In the genomic region with DNA sequence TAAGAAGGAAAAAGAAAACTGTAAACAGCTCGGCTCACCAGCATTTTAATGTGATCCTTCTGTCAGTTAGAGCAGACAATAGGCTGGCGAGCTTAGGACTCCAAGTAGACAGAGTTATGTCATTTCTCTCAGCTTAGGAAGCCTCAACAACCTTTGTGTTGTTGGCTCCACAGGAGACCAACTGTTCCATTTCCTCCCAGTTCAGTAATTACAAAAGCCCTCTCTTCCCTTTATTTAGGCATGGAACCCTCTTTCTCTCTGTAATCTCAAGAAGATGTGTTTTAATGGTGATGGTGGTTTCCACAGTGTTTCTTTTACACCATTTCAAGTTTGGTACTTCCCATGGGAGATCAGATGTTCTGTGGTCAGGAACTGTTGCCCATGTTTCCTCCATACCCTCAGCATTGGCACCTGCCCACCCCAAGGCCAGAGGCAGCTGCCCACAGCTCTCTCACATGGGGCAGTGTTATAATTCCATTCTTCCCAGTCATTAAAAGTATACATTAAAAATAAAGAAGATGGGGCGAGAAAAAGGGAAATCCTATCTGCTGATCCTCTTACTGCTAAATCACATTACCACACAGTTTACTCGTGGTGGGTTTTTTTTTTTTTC, we compare ENCODE assay signal across 2 mouse cellular contexts.
A peak's percentile ranks its signal among the peaks of the same experiment; 100 is the strongest.
TF ChIP-seq lines count a peak whose summit lies in the region.

No protein-coding gene starts in this region.

TF ChIP-seq in ES-E14, 5 proteins besides CTCF, POLR2A, EP300 and RAD21 (continued from another document):
- TF ChIP-seq MAFK (IDR thresholded peaks at IDR 0.05; ENCODE audit: insufficient read depth, low read depth, low read length) (no peak), ZNF384 (IDR thresholded peaks at IDR 0.05; ENCODE audit: low read depth, low read length) (no peak)

TF ChIP-seq in myocyte, 11 proteins besides CTCF, POLR2A, EP300 and RAD21 (continued from another document):
- TF ChIP-seq MAX (IDR thresholded peaks at IDR 0.05; ENCODE audit: low read depth) (no peak), MYOG (IDR thresholded peaks at IDR 0.05; ENCODE audit: control insufficient read depth in 1 of 3, insufficient read depth in 1 of 3, insufficient read length in 2 of 3, low read depth in 2 of 3) (peak in 2 of 3 experiments; percentile 76 to 88), MYOD1 (IDR thresholded peaks at IDR 0.05; ENCODE audit: control insufficient read depth in 1 of 3, insufficient read length in 2 of 3, low read depth in 2 of 3) (peak in 2 of 3 experiments; percentile 81 to 90), TCF12 (IDR thresholded peaks at IDR 0.05; ENCODE audit: insufficient read depth, poor library complexity, severe bottlenecking) (peak; percentile 58), CEBPB (IDR thresholded peaks at IDR 0.05; ENCODE audit: insufficient read depth, poor library complexity, severe bottlenecking) (no peak), E2F4 (IDR thresholded peaks at IDR 0.05; ENCODE audit: insufficient read depth) (no peak)
